Mouse (Mus musculus): ENCODE results near the gene Capns1. TPM values are rescaled to one million over a fixed set of nuclear protein-coding genes. Genes with fewer than 3 reads are reported as not detected.
"Not testable (repeated sequence)": the region's sequence is repeated elsewhere in the genome, so short reads cannot be mapped to it uniquely, and the experiment has no call there.

The Capns1 gene
- 724 and 781 TPM in 2 replicates for polyA plus RNA-seq (2012; rRNA removed)

DNA sequence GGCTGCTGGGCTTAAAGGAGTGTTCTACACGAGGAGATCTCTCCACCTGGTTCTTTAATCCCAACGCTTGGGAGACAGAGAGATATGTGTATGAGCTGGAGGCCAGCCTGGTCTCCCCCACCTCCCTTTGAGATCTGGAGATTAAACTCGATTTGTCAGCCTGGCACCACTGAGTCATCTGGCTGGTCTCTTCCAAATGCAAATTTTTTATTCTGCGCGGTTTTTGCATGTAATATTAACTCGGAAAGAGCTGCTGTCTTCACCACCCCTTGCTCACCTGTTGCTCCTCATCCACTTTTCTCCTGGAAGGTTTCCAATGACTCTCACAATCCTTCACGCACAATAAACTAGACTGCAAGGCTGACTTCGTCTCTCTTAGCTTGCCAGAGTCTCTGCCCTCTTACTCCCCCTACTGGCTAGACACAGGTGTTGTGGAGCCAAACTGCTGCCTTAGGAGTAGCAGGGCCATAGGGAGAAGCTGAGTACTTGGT, at the start of gene Capns1:
Gene Capns1, minus strand, starts transcription at position 331 of the 491 bp plus-strand sequence.
- H3K27me3 ChIP-seq (replicated peaks; ENCODE audit: control insufficient read depth, insufficient read depth, low read length), result no peaks in the 10 kb centered on the region
- DNase-seq, result peak; percentile 77
- H3K4me1 ChIP-seq (ENCODE audit: control insufficient read depth, insufficient read depth, low read length), result no peaks in the 10 kb centered on the region; the same call in 1 of the 2 replicates
- H3K36me3 ChIP-seq (ENCODE audit: control insufficient read depth, insufficient read depth, low read length), result no peaks in the 10 kb centered on the region
- no peak within 1 kb of the TSS for H3K27ac ChIP-seq (ENCODE audit: insufficient read depth, low read depth, low read length)
- H3K4me3 ChIP-seq (ENCODE audit: insufficient read depth, low read depth, low read length), result no peak within 1 kb of the TSS
- TF ChIP-seq POLR2A (IDR thresholded peaks at IDR 0.05; ENCODE audit: low read depth, low read length) (no peak), CTCF (conservative IDR thresholded peaks at IDR 0.05; ENCODE audit: insufficient read depth, insufficient read length, low read depth, low read length) (peak; percentile 96)
- whole genome bisulfite sequencing, result 2% methylated on average over 8 of the region's 8 CpGs

DNA sequence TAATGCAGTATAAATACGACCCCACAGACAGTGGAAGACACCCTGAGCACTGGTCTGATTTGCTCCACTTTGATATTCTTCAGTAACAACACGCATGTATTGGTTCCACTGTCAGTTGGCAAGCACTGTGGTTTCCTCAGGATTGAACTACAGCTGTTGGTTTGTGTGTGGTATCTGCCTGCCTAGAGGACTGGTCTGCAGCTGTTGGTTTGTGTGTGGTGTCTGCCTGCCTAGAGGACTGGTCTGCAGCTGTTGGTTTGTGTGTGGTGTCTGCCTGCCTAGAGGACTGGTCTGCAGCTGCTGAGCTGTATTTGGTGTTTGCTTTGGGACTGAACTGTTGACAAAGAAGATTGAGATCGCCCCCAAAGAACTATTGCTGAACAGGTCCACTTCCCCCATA, 38.8 kb upstream of the Capns1 start:
- not testable (repeated sequence) for H3K36me3 ChIP-seq (ENCODE audit: control insufficient read depth, insufficient read depth, low read length); H3K27me3 ChIP-seq (replicated peaks; ENCODE audit: control insufficient read depth, insufficient read depth, low read length); H3K4me3 ChIP-seq (ENCODE audit: insufficient read depth, low read depth, low read length); DNase-seq; H3K27ac ChIP-seq (ENCODE audit: insufficient read depth, low read depth, low read length)
- WGBS, result 90% methylated on average over 3 of the region's 3 CpGs
- H3K4me1 ChIP-seq (ENCODE audit: control insufficient read depth, insufficient read depth, low read length), result peaks cover 11% of the 10 kb centered on the region; the same call in 1 of the 2 replicates

DNA sequence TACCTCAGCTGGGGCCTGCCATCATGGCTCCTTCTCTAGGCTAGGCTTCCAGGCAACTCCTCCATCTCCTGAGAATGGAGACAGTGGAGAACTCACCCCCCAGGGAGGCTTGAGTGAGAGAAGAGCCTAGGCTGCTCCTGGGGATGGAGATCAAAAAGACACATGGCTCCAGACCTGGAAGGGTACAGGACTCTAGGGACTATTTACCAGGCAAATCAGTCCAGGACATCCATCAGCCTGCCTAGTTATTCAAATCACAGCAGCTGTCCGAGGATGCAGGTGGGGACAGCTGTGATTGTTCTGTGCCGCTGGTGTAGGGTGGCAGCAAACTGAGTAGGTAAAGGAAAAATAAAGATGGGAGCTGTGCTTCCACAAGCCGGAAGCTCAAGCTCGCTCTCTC, 37.0 kb upstream of the Capns1 start, which contains the start of gene Ovol3:
Gene Ovol3, minus strand, starts transcription at position 101 of the 400 bp plus-strand sequence.
- H3K4me3 ChIP-seq (ENCODE audit: insufficient read depth, low read depth, low read length), result no peak within 1 kb of the TSS
- TF ChIP-seq POLR2A (IDR thresholded peaks at IDR 0.05; ENCODE audit: low read depth, low read length) (no peak), CTCF (conservative IDR thresholded peaks at IDR 0.05; ENCODE audit: insufficient read depth, insufficient read length, low read depth, low read length) (no peak)
- 84% methylated on average over 4 of the region's 4 CpGs for WGBS
- H3K36me3 ChIP-seq (ENCODE audit: control insufficient read depth, insufficient read depth, low read length), result no peaks in the 10 kb centered on the region
- peaks cover 11% of the 10 kb centered on the region; the same call in 1 of the 2 replicates for H3K4me1 ChIP-seq (ENCODE audit: control insufficient read depth, insufficient read depth, low read length)
- H3K27ac ChIP-seq (ENCODE audit: insufficient read depth, low read depth, low read length), result 0 out of 2 replicates have a peak within 1 kb of the TSS, but pooled peaks have one; percentile 6
- no peaks in the 10 kb centered on the region for H3K27me3 ChIP-seq (replicated peaks; ENCODE audit: control insufficient read depth, insufficient read depth, low read length)
- DNase-seq, result no peak

DNA sequence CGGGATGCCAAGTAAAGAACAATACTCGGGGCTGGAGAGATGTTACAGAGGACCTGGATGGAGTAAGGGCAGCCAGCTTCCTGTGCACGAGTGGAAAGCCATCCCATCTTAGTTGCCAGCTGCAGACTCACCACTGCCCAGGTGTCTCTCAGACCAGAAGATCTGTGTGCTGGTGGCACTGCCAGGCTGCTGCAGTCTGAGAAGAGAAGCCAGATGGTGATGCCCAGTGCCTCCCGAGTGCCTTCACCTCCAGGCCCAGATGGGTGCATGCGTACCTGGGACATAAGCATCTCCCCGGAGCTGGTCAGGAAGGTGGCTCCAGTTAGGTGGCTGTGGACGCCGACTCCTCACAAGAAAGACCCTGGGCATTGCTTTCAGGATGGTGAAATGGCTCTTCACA, 36.5 kb upstream of the Capns1 start:
- TF ChIP-seq CTCF (conservative IDR thresholded peaks at IDR 0.05; ENCODE audit: insufficient read depth, insufficient read length, low read depth, low read length) (no peak), POLR2A (IDR thresholded peaks at IDR 0.05; ENCODE audit: low read depth, low read length) (no peak)
- peaks cover 11% of the 10 kb centered on the region; the same call in 1 of the 2 replicates for H3K4me1 ChIP-seq (ENCODE audit: control insufficient read depth, insufficient read depth, low read length)
- 86% methylated on average over 8 of the region's 8 CpGs for WGBS
- no peaks in the 10 kb centered on the region for H3K36me3 ChIP-seq (ENCODE audit: control insufficient read depth, insufficient read depth, low read length)
- no peak overlapping the region for H3K4me3 ChIP-seq (ENCODE audit: insufficient read depth, low read depth, low read length)
- H3K27me3 ChIP-seq (replicated peaks; ENCODE audit: control insufficient read depth, insufficient read depth, low read length), result no peaks in the 10 kb centered on the region
- DNase-seq, result no peak
- no peak overlapping the region for H3K27ac ChIP-seq (ENCODE audit: insufficient read depth, low read depth, low read length)

DNA sequence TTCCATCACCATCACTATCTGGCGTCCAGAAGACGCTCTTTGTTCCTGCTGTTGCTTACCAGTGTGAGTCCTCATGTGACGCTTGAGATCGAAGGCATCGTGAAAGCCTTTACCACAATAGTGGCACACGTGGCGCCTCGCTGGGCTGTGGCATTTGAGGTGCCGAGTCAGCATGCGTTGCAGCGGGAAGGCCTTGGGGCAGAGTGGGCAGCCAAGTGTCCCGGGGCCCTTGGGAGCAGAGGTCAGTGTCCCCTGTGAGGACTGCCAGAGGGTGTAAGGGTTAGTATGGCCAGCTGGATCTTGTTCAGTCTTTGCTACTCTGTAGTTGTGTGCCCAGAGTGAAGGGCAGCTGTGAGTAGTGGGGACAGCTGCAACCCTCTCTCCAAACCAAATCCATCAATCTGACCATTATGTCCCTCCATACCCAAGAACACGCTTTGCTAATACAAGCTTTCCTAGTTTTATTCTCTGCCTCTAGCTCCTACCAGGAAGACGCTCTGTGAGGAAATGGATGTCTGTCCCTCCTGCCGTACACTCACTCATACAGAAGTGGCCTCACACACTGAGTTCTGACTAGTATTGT, 35.8 kb upstream of the Capns1 start:
- no peaks in the 10 kb centered on the region for H3K36me3 ChIP-seq (ENCODE audit: control insufficient read depth, insufficient read depth, low read length)

DNA sequence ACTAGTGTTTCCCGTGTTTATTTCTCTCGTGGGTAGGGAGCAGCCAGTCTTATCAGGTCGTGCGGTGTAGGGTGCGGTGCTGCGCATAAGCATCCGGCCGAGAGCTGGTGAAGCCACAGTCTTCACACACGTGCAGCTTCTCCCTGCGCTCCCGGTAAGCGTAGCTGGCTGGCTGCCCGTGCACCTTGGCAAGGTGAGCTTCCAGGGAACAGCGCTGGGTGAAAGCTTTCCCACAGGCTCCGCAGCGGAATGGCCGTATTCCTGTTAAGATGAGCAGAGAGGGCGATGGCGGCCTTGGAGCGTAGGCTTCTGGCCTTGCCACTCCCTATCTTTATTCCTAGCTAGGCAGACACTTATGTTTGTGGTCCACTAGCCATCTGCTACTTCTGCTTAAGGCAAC, 34.8 kb upstream of the Capns1 start:
- TF ChIP-seq POLR2A (IDR thresholded peaks at IDR 0.05; ENCODE audit: low read depth, low read length) (no peak), CTCF (conservative IDR thresholded peaks at IDR 0.05; ENCODE audit: insufficient read depth, insufficient read length, low read depth, low read length) (no peak)
- H3K4me3 ChIP-seq (ENCODE audit: insufficient read depth, low read depth, low read length), result no peak overlapping the region
- 73% methylated on average over 20 of the region's 20 CpGs for WGBS

More for the DNA sequence above, 35.8 kb upstream of the Capns1 start:
- WGBS, result 64% methylated on average over 15 of the region's 15 CpGs
- DNase-seq, result peak; percentile 94
- Histone ChIP-seq H3K4me1 (ENCODE audit: control insufficient read depth, insufficient read depth, low read length) (peaks cover 11% of the 10 kb centered on the region; the same call in 1 of the 2 replicates), H3K27me3 (replicated peaks; ENCODE audit: control insufficient read depth, insufficient read depth, low read length) (no peaks in the 10 kb centered on the region), H3K27ac (ENCODE audit: insufficient read depth, low read depth, low read length) (0 out of 2 replicates have a peak overlapping the region, but pooled peaks have one; percentile 6), H3K4me3 (ENCODE audit: insufficient read depth, low read depth, low read length) (no peak overlapping the region)
- TF ChIP-seq POLR2A (IDR thresholded peaks at IDR 0.05; ENCODE audit: low read depth, low read length), result no peak
- no peak for TF ChIP-seq CTCF (conservative IDR thresholded peaks at IDR 0.05; ENCODE audit: insufficient read depth, insufficient read length, low read depth, low read length)

DNA sequence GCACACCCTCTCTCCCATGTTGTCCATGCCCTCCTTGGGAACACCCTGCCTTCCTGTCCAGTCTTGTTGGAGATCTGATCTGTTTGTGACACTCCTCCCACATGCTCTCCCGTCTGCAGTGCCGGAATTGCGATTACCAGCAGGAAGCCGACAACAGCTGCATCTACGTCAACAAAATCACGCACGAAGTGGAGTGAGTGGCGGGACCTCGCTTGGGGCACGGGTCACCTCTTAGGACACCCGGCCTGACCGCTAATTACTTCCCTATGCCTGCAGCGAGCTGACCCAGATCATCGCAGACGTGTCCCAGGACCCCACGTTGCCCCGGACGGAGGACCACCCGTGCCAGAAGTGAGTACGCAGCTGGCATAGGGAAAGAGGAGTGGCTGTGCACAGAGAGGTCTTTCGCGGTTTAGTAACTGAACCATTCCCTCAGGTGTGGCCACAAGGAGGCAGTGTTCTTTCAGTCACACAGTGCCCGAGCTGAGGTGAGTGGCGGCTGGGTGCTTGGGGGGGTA, 34.1 kb upstream of the Capns1 start:
- WGBS, result 2% methylated on average over 24 of the region's 24 CpGs
- peak overlapping the region; percentile 62 for H3K27ac ChIP-seq (ENCODE audit: insufficient read depth, low read depth, low read length)
- DNase-seq, result peak; percentile 74
- H3K4me1 ChIP-seq (ENCODE audit: control insufficient read depth, insufficient read depth, low read length), result peaks cover 11% of the 10 kb centered on the region; the same call in 1 of the 2 replicates
- TF ChIP-seq POLR2A (IDR thresholded peaks at IDR 0.05; ENCODE audit: low read depth, low read length), result no peak
- peak; percentile 63 for TF ChIP-seq CTCF (conservative IDR thresholded peaks at IDR 0.05; ENCODE audit: insufficient read depth, insufficient read length, low read depth, low read length)
- no peaks in the 10 kb centered on the region for H3K27me3 ChIP-seq (replicated peaks; ENCODE audit: control insufficient read depth, insufficient read depth, low read length)
- no peaks in the 10 kb centered on the region for H3K36me3 ChIP-seq (ENCODE audit: control insufficient read depth, insufficient read depth, low read length)
- peak overlapping the region; percentile 82 for H3K4me3 ChIP-seq (ENCODE audit: insufficient read depth, low read depth, low read length)

More for the DNA sequence above, 34.8 kb upstream of the Capns1 start:
- peak; percentile 65 for DNase-seq
- H3K36me3 ChIP-seq (ENCODE audit: control insufficient read depth, insufficient read depth, low read length), result no peaks in the 10 kb centered on the region
- H3K27ac ChIP-seq (ENCODE audit: insufficient read depth, low read depth, low read length), result no peak overlapping the region
- H3K4me1 ChIP-seq (ENCODE audit: control insufficient read depth, insufficient read depth, low read length), result peaks cover 11% of the 10 kb centered on the region; the same call in 1 of the 2 replicates
- H3K27me3 ChIP-seq (replicated peaks; ENCODE audit: control insufficient read depth, insufficient read depth, low read length), result no peaks in the 10 kb centered on the region

Measured in kidney, adult 2 months (tissue).